Mouse (Mus musculus): ENCODE data around the gene Dhrs7.
"Not testable (repeated sequence)": the region's sequence is repeated elsewhere in the genome, so short reads cannot be mapped to it uniquely, and the experiment has no call there.

Gene Dhrs7

DNA sequence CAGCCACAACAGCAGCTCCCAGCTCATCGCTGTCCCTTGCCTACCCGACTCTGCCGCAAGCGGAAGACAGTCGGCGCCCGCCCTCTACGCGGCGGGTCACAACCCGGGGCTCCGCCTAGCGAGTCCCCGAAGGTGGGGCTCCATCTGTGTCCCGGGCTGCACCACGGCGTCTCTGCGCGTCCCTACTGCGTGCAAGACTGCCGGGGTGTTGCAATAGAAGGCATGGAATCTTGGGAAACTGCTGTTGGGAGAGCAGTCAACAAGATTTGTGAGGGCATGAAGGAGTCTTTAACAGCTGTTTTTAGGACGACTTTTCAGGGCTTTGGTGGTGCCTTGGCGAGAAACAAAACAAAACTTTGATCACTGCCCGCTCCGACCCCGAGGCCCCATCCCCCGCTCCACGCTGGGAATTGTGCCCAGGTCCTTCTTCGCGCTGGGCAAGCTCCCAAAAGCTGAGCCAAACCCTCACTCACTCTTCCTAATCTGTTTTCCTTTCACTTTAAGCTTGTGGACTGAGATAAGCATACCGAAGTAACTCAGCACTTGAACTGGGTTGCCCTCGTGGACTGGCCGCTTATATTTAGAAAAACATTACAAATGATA is at the start of gene Dhrs7:
TSS of gene Dhrs7 (minus strand) at position 175 of the 603 bp plus-strand sequence.
- DNase-seq = peak; percentile 83 to 93

DNA sequence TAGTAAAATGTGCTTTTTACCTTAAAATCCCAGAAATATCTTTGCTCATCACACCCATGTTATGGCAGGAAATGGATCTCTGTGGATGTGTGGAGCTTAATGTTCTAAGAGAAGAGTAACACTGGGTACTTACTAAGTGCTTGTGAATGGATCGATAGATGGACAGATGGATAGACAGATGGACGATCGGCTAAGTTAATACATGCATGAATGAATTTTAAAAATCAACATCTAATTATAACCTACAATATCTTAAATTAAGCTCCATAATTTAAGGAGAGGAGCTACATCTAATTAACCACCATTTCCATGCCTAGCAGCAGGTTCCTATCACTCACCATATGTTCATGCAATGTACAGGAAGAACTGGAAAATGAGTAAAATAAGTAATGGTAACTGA is 45.3 kb upstream of the Dhrs7 start:
- DNase-seq = no peak

DNA sequence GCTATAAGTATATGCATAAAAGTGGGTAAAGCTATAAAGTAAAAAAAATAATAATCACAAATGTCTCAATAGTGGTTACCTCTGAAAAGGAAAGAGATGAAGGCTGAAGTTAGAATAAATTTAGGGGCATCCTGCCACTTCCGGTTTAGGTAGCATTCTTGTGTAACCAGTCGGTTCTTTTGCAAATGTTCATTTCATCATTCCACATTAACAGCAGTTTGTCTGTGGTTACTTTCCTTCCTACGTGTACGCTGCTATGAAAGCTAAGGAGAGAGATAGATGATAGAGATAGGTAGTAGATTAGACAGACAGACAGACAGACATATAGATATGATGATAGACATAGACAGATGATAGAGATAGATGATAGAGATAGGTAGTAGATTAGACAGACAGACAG is 39.4 kb upstream of the Dhrs7 start:
- DNase-seq = no peak

DNA sequence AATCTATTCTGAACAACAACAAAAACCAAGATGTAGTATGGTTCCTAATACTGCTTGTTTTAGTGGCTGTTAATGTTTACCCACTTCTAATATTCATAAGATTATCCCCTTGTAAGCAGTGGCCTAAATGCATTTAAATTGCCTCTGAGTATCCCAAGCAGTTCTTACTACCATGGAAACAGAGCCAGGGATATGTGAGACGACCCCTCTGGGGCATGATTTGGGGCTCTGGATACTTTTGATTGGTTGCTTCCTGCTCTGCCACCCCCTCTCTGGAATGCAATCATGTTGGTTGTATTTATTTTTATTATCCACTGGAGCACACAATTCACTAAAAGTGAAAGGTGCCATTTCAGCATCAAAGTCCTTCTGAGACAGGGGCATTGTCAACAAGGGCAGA is 35.3 kb upstream of the Dhrs7 start:
- DNase-seq = no peak

DNA sequence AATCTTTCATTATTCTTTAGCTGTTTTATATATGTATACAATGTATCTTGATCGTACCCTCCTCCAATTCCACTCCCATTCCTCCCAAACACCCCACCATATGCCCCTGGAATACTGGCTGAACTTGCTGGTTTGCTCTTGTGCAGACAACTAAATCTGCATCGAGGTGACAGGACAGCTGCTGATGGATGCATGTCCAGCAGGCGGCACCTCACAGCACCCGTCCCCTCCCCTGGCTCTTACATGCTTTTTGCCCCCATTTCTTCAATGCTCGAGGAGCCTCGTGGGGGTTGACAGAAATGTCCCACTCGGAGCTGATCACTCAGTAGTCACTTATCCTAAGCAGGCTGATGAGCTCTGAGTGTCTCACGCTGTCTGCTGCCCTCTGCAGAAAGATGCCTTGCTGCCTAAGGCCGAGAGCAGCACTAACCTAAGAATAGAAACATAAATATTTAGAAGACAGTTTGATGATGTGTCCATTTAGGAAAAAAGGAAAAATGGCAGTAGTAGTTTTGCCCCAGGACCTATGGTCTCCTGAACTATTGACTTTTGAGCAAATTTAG is 30.3 kb upstream of the Dhrs7 start:
- peak; percentile 2 to 38 for DNase-seq

DNA sequence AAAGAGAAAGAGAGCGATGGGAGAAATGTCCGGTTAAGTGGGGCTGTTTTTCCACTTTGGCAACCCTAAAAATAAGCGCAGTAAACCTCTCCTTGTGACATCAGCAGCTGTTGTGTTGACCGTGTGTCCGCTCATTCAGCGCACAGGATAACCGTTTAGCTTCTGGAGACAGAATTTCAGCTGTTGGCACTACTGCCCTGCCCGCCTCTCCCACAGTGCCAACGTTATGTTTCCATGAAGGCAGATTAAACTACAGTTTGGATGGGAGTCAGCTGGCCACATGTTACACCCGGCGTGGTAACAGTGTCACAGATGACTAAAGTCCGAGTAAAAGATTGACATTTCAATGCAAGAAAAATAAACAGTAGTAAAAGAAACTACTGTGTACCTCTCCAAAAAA is 29.7 kb upstream of the Dhrs7 start:
- peak; percentile 18 to 44 for DNase-seq

DNA sequence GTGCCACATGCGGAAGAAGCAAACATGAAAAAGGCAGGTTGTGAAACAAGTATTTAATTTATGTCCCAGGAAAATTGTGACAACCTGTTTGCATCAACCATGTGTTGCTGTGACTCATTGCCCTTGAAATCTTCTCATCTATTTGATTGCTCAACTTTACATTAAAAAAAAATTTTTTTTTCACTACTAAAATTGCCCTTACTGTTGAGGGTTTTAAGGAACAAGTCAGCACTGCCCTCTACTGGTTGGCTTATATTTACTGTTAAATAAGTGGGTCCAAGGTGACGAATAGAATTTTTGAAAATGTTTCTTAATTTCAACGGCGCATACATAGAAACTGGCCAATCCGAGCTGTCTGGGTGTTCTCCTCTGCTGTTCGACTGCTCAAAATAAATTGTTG is 29.2 kb upstream of the Dhrs7 start:
- peak in 1 of 2 experiments; percentile 38 for DNase-seq

DNA sequence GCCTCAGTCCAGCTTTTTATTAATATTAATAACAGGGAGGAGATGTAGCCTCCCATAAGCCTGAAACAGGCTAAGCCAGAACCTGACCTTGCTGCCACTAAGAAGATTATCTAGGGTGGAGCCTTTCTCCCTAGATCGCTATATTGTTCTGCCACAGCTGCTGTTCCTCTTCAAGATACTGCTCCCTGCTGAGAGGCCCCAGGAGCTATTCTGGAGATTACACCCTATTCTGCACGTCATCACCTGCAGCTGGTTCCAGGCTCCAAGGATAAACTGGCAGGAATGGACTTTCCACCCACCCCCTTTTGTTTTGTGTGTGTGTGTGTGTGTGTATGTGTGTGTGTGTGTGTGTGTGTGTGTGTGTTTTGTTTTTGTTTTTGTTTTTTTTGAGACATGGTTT is 23.6 kb upstream of the Dhrs7 start:
- DNase-seq = not testable (repeated sequence)

DNA sequence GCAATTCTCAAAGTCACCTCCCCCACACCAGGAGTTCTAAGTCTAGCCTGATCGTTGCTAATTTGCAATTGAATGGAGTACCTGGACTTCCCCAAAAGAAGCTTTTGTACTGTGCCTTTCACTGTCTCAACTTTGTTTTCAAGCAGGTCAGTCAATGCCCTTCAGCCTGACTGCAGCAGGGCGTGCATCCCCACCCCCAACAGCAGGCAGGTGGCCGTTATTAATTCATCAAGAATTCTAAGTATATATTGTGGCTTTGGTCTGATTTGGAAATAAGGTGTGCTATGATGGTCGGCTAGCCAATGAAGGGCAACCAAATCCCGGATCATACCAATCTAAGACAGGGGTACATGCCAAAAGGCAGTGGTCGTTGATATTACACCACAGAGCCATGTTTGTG is 23.0 kb upstream of the Dhrs7 start:
- not testable (repeated sequence) for DNase-seq

DNA sequence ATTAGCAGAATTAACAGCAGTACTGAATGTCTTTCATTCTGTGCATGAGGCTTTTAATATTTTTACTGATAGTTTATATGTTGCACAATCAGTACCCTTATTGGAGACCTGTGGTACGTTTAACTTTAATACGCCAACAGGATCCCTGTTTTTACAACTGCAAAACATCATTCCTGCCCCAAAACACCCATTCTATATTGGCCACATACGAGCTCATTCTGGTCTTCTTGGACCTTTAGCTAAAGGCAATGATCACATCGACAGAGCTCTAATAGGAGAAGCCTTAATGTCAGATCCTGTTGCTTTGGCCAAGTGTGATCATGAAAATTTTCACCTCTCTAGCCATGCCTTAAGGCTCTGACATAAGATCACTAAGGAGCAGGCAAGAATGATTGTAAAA is 21.9 kb upstream of the Dhrs7 start:
- DNase-seq = not testable (repeated sequence)

DNA sequence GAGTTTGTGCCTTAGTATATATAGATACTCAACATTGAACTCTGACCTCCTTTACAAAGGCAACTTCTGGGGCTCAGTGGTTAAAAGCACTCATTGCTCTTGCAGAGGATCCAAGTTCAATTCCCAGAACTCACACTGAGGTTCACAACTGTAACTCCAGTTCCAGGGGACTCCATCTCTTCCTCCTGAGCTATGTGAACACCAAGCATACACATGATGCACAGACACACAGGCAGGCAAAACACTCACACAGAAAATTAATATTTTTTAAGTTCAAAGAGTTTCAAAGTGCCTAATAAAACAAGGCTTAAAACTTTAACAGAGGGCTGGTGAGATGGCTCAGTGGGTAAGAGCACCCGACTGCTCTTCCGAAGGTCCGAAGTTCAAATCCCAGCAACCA is 18.9 kb upstream of the Dhrs7 start:
- DNase-seq = no peak

DNA sequence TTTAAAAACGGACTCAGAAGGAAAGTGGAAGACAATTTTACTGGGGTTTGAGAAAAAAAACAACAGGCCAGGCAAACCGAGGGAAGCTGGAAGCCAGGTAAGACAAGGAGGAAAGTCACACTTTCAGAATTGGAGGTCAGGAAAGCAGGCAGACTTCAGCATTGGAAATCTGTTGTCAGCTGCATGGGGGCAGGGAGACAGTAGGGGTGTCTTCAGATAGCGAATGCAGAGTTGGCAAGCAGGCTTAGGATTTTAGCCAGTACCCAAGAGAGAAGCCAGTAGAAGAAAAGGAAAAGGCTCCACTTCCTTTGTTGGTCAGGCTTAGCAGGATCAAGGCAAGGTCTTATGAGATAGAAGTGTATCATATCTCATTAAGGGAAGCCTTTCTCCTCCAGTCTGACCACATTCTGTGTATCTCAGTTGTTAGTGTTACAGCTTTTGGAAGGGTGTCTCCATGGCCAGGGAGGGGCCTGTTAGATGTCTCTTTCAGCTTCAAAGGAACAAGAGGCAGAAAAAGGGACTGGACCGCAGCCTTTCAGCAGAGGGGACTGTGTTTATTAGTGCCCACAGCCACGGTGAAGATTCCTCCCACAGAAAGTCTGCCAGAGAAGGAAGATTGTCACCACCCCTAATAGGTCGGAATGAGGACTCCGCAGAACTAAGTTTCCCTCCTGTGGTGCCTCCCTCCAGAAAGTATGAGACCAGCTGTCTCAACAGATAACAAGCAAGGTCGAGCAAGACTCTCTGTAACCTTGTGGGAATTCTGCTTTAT is 18.0 kb upstream of the Dhrs7 start:
- no peak for DNase-seq

DNA sequence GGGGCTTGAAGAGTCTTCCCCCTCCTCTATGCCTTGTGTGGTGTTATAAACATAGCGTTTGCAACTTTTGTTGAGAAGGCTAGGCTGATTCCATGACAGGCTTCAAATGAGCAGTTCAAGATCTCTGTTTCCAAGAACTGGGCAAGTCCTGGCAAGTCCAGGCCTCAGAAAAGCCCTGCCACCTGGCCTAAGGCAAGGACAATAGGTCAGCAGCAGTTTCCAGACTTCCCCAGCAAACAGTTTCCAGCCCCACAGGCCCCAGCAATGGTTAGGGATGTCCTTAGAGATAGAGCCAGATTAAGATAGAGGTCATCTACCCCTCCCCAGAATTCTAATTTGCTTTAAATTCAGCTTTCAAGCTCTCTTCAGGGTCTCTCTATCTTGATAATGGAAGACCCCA is 17.2 kb upstream of the Dhrs7 start:
- DNase-seq = no peak

DNA sequence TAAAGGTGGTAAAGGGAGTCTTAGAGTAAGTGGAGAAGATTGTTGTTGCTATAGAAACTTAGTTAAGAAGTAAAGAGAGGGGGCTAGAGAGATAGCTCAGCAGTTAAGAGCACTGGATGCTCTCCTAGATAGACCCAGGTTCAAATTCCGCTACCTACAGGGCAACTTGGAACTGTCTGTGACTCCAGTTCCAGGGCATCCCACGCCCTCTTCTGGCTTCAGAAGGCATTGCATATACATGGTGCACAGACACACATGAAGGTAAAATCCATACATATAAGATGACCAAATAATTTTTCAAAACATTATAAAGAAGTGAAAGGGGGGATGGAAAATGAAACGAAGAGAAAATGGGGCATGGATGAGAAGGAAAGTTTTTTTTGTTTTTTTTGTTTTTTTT is 14.9 kb upstream of the Dhrs7 start:
- DNase-seq = no peak

DNA sequence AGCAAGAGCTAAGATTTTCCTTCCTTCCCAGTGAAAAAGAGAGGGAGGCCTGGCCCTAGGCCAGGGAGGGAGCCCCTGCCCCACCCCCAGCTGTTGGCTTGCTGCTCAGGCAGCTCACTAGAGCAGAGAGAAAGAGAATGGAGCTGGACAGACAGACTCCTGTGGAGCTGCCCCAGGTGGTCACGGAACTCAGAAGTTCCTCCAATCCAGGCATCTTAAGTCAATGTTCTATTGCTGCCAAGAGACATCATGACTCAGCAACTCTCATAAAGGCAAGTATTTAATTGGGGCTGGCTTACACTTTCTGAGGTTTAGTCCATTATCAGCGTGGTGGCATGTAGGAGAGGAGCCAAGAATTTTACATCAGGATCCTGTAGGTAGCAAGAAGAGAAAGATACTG is 10.1 kb upstream of the Dhrs7 start:
- DNase-seq = no peak

DNA sequence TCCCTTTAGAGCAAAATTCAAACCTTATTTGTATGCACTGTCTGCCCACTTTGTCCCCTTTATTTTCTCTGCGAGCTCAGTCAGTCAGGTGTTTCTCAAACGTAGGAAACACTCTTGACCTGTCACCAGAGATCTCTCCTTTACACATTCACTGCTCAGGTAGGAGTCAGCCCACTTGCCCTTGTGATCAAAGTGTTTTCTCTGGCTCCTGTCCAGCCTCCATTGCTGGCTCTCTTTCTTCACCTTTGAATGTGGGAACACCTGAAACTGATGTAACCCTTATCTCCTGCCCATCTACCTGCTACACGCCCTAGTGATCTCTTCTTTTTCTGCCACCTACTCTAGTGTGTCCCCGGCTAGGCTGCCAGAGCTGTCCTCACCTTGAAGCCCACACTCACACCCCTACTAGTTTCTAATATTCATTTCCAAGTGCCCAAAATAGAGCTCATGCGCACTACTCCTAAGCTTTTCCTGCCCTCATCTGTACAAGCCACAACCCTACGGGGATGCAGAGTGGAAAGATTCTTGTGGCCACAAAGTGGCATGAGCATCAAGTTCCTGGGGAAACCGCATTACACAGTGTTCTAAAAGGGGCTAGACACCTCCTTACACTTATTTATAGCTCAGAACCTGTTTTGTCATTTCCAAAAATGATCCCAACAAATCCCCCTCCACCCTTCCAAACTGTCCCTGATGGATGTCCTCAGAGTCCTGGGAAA is 9.5 kb upstream of the Dhrs7 start:
- no peak for DNase-seq

DNA sequence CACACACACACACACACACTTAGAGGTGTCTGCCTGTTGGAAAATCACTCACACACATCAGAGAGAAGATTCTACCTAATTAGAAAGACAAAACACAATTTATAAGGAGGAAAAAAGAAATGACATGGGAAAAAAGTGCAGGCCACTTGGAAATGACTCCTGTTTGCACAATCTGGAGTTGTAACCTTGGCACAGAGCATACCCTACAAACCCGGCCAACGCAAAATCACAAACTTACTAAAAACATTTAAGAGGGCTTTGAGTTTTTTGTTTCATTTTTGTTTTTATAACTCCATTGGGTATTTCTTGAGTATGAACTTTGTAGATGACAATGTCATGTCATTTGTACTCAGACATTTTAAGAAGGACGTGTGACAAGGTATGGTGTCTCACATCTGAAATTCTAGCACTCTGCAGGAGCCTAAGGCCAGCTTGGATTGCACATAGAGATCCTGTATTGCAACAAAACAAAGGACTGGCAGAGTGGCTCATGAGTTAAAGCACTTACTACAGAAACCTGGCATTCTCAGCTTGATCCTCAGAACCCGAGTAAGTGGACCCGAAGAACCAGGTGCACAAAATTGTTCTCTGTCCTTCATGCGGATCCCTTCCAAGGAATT is 6.9 kb upstream of the Dhrs7 start:
- DNase-seq = no peak

DNA sequence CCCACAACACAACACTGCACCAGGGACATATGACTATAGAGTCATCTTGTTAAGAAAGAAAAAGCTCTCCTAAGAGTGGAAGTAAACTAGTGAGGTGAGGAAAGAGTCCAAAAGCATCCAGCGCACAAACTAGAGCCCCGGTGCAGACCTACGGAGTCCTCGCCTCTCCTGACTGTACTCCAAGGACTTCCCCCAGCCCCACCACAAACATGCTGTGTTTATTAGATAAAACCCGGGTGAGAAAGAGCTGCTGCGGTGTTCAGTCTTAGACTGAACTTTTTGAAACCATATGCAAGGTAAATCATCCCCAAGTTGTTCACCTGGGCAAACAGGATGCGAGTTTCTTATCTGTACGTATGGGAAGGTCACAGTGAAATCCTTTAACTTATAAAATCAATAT is 6.2 kb upstream of the Dhrs7 start:
- DNase-seq = no peak

DNA sequence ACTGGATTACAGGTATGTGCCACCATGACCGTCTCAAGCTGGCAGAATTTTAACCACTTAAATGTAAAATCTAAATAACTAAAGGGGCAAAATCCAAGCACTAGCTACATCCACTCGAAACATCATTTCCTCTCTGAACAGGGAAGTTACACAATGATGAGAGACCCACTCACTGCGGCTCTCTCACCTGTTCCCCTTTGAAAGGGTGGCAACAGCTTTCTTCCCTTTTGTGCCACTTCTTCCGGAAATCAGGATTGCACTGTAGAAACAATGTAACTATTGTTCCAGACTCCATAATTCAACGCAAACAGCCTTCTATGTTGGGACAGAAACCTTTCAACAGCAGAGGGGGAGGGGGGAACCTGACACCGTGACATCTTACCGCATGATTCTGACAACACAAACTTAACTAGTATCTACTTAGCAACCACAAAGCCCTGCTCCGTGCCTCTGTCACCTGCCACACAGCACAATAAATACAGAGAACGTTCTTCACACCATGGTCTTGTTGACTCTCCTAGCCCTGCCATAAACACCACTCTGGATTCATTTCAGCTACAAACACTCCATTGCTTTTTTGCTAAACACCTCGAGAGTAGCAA is 3.3 kb upstream of the Dhrs7 start:
- DNase-seq = no peak

DNA sequence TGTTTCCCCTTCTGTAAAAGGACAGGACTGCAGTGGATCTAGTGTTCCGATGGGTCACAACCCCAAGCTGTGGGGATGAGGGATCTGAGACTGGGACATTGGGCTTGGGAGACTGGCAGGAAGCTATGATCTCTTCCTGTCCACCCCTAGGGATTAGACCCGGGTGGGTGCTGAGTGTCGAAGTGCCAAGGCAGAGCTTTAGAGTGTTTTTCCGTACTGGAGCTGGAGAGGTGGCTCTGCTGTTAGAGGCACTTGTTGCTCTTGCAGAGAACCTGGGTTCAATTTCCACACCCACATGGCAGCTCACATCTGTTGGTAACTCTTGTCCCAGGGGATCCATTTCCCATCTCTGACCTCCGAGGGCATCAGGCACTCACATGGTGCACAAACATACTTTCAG is 1.3 kb upstream of the Dhrs7 start:
- DNase-seq = no peak

DNA sequence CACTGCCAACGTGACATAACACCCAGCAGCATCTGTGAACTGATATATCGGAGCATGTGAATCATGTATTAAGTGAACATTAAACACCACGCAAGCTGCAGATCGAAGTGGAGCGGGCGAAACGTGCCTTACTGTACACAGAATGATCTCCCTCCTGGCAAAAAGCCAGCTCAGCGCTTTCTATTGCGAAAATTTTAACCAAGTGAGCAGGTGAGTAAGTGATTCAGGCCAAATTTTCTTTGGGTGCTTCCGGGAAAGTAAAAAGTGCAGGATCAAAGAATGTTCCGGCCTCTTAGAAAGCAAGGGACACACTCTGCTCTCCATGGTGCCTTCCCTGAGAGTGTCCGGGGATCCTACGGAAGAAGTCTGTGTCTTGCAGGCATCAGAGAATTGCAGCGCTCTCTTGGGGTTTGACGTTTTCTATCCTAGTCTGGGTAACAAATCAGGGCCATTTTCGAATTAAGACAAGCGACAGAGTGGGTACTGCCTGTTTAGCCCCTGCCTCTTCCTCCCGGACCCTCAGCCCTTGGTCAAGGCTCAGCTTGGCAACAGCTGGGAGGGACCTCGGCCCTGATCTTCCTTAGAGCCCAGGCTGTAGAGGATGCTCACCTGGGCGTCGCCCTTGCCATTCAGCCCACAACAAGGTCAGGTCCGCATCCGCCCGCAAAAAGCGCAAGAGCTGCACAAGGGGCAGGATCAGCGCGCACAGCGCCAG is 532 bp downstream of the Dhrs7 start:
- peak; percentile 38 to 53 for DNase-seq

DNA sequence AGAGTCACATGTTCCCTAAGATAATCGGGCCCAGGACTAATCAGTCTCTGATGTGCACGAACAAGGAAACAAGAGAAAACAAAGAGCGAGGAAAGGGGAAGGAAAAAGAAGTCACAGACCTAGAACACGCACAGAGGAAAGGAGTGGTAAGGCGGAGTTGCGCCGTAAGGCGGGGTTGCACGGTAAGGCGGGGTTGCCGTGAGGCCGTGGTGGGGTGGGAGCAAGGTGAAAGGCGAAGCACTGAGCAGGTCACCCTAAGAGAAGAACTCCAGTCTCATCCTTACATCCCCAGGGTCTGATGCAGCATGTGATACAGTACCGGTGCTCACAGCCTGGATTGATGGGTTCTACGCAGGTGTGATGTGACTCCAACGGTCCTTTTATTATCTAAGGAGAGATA is 8.9 kb downstream of the Dhrs7 start:
- DNase-seq = no peak

Measured in kidney, postnatal 25 days (tissue).